Mouse (Mus musculus) ovary, adult 18-20 months (tissue): ENCODE results near the gene Elk4.

ENCODE experiments used
- DNase-seq: peaks from one replicate; pipeline ENCODE4 v3.0.0; 2022; ENCODE audit warnings: low spot score, mixed read lengths

Elk4 gene

DNA sequence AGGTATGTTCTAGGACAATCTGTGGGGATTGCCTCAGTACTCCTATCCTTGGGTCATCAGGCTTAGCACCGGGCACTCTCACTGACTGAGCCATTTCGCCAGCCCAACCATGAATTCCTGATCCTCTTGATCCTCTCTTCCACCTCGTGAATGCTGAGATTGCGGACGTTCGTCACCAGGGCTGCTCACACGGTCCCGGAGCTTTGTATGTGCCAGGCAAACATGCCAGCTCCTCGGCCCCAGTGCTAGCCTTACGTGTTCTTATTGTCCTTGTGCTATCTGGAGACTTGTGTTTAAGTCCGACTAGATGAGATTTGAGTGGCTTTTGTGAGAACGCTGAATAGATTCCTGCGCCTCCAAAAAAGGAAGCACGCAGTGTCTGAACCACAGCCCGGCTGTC is 20.0 kb upstream of the Elk4 start:
- no peak for DNase-seq

DNA sequence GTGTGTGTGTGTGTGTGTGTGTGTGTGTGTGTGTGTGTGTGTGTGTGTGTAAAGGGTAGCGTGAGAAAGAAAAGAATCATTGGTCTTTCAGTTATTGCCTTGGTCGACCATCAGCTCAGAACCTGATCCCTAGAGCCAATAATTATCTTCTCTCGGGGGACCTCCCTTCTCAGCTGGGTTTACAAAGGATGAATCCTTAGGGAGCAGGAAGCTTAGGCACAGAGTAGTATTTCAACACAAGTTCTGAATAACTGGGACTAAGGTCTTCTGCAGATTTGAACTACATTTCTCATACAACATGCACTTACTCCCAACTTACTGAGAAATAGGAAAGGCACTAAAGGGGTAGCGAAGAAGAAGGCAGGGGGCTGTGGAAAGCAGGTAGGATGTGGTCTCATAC is 17.9 kb upstream of the Elk4 start:
- no peak for DNase-seq

DNA sequence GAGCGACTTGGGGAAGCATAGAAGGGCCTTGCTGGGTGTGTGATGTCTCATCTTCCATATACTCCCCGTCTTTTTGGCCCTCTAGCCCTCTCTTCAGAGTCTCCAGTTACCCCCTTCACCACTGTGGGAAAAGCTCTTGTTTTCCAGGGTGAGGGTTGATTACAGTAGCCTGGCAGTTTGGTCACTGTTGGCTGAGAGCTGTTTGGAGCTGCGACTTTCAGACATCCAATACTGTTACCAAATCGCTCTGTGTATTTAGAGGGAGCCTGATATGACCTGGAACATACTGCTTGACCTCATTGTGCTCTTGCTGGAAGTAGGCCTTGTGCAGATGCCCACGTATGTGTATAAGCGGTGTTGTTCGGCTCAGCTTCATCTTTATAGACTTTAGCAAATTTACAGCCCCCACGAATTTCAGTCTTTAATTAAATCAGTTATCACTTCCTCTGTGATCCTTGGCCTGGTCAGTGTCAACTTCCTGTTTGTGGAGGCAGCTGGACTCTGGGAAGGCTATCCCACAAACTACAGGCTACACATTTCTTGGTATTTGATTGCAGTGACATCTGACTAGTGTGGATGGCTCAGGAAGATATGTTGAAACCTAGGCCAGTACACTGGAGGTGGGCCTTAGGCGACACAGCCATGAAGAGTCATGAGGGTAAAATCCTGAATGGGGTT is 17.2 kb upstream of the Elk4 start:
- no peak for DNase-seq

GRCm38 (mm10) chr1:131992561-131993001 is 14.8 kb upstream of the Elk4 start:
- no peak for DNase-seq

GRCm38 (mm10) chr1:131993169-131994040 is 14.0 kb upstream of the Elk4 start:
- peak; percentile 46 for DNase-seq

GRCm38 (mm10) chr1:131995062-131995461 is 12.3 kb upstream of the Elk4 start:
- no peak for DNase-seq

DNA sequence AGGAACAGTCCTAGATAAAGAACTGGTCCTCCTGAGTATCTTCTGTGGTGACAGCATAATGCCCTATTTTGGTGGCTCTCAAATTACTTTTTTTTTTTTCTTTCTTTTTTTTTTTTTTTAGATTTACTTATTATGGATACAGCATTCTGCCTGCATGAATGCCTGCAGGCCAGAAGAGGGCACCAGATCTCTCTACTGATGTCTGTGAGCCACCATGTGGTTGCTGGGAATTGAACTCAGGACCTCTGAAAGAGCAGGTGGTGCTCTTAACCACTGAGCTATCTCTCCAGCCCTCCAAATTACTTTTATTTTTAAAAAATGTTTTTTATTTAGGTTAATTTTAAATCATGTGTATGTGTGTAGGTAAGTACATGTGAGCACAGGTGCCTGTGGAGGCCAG is 6.9 kb upstream of the Elk4 start:
- DNase-seq = no peak

- no peak for DNase-seq
Observed at GRCm38 (mm10) chr1:132001880-132002330, 5.5 kb upstream of the Elk4 start.

DNA sequence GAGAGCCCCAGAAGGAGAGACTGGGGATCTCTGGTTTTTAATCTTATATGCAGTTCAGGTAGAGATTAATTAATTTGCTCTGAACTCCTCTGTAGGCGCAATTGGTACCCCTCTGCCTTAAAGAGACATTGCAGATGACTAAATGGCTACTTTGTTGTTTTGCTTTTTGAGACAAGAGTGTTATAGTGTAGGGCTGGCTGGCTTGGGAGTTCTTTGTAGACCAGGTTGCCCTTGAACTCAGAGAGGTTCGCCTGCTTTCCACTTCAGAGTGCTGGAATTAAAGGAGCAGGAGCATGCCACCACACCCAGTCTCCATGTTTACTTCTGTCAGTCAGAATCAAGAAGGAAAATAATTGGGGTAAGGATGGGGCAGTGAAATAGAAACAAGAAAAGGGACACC is 4.3 kb upstream of the Elk4 start:
- DNase-seq = no peak

DNA sequence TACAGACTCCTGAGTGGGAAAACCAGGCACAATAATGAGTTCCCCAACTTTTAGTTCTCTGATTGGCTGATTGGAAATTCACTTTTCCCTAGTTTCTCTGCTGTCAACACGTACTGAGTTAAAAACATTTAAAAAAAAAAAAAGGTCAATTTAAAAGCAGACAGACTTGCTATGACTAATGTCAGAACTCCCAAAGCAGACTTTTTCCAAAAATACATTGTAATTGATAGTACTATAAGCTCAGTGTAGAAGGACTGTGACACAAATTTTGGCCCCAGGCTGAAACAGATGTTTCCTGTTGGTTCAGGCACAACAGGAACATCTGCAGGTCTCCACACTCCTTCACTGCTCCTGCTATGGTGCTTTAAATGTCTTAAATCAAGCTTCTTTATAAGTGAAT is 3.6 kb upstream of the Elk4 start:
- no peak for DNase-seq

GRCm38 (mm10) chr1:132004574-132005180 is 2.7 kb upstream of the Elk4 start:
- no peak for DNase-seq

DNA sequence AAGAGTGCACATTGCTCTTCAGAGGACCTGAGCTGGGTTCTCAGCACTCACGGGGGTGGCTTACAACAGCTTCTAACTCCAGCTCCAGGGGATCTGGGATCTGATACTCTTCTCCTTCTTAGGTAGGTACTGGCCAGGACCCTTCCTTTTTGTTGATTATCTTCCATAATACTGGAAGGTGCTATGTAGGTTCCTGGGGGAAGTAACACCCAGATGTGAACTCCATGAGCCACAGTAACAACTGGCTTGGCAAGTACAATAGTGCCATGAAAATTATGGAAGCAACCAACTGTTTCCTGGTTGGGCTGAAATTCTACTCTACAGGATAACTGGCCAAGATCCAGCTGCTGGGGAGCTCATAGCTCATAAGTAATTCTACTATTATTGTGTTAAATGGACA is 1.9 kb upstream of the Elk4 start:
- no peak for DNase-seq

DNA sequence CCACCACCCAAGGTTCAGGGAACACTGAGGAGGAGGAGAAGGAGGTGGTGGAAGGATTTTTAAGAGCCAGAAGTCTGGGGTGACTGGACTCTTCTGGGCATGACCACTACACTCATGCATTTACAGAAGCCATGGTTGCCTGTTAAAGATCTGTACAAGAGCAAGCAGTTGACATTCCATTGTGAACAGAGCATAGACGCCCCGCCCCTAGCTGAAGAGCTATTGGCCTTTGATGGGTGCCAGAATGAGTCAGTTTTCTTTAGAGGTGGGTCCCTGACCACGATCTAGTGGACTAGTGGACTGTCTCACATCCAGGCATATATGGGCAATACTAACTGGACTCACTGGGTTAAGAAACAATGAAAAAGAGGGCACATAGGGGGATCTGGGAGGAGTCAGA is 1.4 kb upstream of the Elk4 start:
- DNase-seq = no peak

DNA sequence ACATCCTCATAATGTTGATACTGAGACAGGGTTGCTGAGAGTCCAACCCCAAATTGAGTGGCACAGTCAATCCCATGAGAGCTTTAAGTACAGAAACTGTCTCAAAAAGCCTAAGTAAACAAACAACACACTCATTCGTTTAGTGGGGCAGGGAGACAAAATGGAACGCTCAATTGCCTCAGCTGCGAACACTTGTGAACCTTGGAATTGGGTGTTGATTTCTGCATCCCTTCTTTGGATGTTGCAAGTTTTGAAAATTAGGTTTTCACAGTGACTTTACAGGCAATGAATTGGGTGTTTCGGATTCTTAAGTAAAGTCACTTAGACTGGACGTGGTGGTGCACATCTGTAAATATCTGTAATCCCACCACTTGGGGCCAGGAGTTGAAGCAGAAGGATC is 686 bp upstream of the Elk4 start:
- no peak for DNase-seq

DNA sequence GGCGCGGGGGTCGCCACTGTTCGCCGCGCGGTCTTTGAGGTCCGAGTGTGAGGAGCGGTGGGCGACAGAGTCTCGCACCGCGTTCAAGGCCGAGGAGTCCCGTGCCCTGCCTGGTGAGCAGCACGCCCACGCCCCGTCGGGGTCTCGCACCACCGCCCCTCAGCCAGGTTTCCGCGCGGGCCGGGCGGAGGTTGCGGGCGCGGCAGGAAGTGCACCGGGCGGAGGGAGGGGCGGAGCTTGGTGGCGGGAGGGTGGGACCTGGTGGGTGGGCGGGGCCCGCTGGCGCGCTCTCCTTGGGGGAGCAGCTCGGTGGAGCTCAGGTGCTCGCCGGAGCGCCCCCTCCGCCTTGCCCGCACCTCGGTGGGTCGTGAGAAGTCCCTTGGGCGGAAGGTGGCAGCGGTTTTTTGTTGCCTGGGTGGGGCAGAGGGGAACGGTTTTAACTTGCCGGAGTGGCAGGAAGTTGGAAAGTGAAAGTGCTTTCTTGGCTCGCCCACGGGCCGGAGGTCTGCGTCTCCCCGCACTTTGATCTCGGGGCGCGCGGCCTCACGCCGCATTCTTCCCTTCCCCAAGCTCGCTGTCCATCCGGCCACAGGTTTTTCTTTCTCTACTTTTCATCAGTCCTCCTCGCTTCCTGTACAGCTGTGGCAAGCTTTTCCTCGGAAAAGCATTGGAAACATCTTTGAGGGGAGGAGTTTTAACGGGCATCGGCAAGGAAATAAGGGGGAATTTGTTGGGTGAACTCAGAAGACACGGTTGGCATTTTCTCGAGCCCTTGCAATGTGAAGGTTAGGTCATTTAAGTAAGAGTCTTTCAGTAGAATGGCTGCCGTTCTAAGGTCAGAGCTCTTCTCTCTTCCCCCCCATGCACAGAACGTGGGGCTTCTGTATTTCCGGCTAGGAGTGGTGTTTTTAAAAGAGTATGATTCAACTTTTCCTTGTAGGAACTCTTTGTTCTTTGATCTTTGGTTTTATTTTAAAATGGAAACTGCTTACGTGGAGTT is 721 bp downstream of the Elk4 start:
- DNase-seq = peak; percentile 76

GRCm38 (mm10) chr1:132008881-132009644 is 1.7 kb downstream of the Elk4 start:
- no peak for DNase-seq

DNA sequence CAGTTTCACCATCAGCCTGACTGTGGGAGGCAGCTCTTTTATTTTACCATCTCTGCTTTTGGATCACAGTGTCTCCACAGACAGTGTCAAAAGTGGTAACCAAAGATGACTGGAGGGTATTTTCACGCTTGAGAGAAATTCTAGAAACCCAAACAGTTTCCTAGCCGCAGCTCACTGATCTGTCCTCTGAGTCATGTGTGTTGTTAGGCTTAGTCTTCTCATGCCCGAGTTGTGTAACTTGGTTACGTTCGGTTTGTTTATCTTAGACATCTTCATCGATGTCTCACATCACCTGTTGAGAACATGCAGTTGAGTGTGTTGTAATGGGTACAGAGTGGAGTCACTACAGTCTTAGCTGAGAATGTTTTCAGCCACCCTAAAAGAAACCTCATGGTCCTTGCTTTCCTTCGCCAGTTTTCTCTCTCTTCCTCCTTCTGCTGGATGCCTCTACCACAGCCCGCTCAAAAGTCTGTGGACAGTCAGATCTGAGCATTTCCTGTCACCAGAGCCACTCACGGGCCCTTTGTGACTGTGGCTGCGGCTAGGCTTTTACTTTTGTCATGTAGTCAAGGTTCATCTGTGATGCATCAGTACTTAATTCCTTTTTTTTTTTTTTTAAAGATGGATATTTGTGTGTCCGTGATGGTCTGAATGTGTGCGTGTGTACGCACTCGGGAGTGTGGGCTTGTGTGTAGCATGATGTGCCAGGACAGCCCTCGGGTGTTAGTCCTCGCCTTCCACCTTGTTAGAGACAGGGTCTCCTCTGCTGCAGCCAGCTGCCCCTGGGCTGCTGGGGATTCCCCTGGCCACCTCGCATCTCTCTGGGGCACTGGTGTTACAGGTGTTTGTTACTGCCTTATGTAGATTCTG is 3.5 kb downstream of the Elk4 start:
- no peak for DNase-seq

DNA sequence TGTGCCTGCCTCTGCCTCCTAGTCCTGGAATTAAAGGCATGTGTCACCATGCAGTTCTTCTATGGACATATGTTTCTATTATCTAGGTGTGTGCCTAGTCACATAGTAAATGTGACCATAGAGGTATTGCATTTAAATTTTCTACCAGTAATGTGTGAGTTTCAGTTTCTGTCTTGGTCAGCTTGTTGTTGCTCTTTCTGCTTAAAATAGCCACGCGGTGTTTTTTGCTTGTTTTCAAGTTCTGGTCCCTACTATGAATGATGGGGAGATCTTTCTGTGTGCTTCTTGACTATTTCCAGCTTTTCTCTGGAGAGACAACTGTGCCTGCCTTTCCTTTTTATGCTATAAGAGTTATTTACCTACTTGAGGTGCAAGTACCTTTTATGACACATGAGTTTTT is 4.4 kb downstream of the Elk4 start:
- no peak for DNase-seq

DNA sequence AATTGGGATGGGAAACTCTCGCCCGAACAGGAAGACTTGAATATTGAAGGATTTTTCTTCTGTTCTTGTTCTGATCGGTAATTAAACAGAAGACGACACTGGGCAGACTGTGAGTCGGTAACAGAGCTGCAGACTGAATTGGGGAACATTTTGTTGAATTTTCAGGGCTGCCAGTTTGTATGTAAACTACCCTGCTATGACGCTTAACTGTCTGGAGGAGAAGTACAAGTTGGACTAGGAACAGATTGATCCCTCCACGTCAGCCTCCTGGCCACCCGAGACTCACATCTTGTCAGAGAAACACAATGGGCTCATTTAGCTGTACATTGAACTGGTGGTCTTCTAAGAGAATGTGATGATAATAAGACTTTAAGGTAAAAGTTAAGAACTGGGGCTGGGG is 5.5 kb downstream of the Elk4 start:
- no peak for DNase-seq

- DNase-seq = no peak
Observed at GRCm38 (mm10) chr1:132014800-132015199, 7.4 kb downstream of the Elk4 start.
